Mouse (Mus musculus): ENCODE results near the gene Lrfn3.

DNA sequence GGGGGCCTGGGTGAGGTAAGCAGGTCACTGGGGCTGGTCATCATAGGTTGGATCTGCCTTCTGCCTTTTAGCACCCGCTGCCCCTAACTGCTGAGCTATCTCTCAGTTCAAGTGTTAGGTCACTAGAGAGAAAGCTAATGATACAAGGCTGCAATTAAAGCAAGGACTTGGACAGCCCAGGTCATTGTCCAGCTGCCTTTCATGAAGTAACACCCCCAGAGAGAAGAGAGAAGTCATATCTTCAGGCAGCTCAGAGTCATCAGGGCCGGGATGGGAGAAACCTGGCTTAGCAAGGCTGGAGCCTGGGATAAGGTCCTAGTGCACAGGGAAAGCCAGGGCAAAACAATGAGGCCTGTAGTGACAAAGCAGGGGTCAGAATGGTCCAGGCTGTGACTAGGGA lies 4.9 kb upstream of the Lrfn3 start:
- no peak for TF ChIP-seq ZNF384 (IDR thresholded peaks at IDR 0.05; ENCODE audit: low read depth, low read length)
- TF ChIP-seq MYC (IDR thresholded peaks at IDR 0.05; ENCODE audit: low read depth, low read length), result no peak
- TF ChIP-seq E2F4 (IDR thresholded peaks at IDR 0.05; ENCODE audit: insufficient replicate concordance, low read depth, low read length), result no peak
- no peak for TF ChIP-seq UBTF (IDR thresholded peaks at IDR 0.05; ENCODE audit: low read depth, low read length)
- no peak for TF ChIP-seq ZKSCAN1 (IDR thresholded peaks at IDR 0.05; ENCODE audit: borderline replicate concordance, low read depth, low read length)
- TF ChIP-seq CTCF (conservative IDR thresholded peaks at IDR 0.05 in 1 of 2, IDR thresholded peaks at IDR 0.05 in 1 of 2; ENCODE audit: low read depth in 2 of 2, low read length in 2 of 2), result no peak
- TF ChIP-seq SMC3 (IDR thresholded peaks at IDR 0.05; ENCODE audit: low read depth, low read length), result no peak
- TF ChIP-seq POLR2A (IDR thresholded peaks at IDR 0.05; ENCODE audit: low read depth, low read length), result no peak
- TF ChIP-seq MAFK (IDR thresholded peaks at IDR 0.05; ENCODE audit: insufficient replicate concordance, low read length), result no peak
- TF ChIP-seq MXI1 (IDR thresholded peaks at IDR 0.05; ENCODE audit: low read depth, low read length), result no peak
- no peak for TF ChIP-seq EP300 (IDR thresholded peaks at IDR 0.05; ENCODE audit: low read length)
- TF ChIP-seq USF1 (IDR thresholded peaks at IDR 0.05; ENCODE audit: low read depth, low read length), result no peak
- no peak for TF ChIP-seq MEF2A (IDR thresholded peaks at IDR 0.05; ENCODE audit: borderline replicate concordance, low read depth, low read length)
- no peak for TF ChIP-seq ETS1 (conservative IDR thresholded peaks at IDR 0.05; ENCODE audit: low read depth, low read length)

Data from CH12.LX (cell line).